Mouse (Mus musculus) liver, embryonic 14.5 days (tissue): Measurements from ENCODE around the gene Pdx1. TPM values are rescaled to one million over a fixed set of nuclear protein-coding genes. Genes with fewer than 3 reads are reported as not detected.

Experiments
- ATAC-seq: fragments of 200-750 bp; cut with Nextera tagmentation; 2 replicates; pipeline ENCODE4 v1.8.0; 2017; ENCODE audit warnings: moderate number of reproducible peaks, mild to moderate bottlenecking, moderate library complexity; ENCODE audit not compliant: insufficient read depth
- DNase-seq, 3 experiments: peaks; one replicate each; pipeline ENCODE4 v3.0.0-alpha.2; 2012 to 2013; ENCODE audit warnings: low read depth in 3 of 3, low spot score in 3 of 3
- H3K27ac ChIP-seq: fragments of 300-500 bp; sonication (generic); 2 replicates; pipeline ENCODE4 v1.5.1; 2014; ENCODE audit warnings: moderate library complexity, mild to moderate bottlenecking, control low read depth, inconsistent platforms
- H3K27me3 ChIP-seq: fragments of 300-500 bp; sonication (generic); 2 replicates; pipeline ENCODE4 v1.6.1; 2014; ENCODE audit warnings: mild to moderate bottlenecking, low read length, moderate library complexity; ENCODE audit not compliant: control insufficient read depth, insufficient read depth
- H3K36me3 ChIP-seq: fragments of 300-500 bp; sonication (generic); replicated peaks from 2 replicates; pipeline ENCODE4 v1.6.1; 2014; ENCODE audit warnings: low read depth; ENCODE audit not compliant: control insufficient read depth, insufficient read depth
- H3K4me1 ChIP-seq, 2 experiments: fragments of 200-500 bp in 1 of 2; fragments of 300-500 bp in 1 of 2; sonication (generic) in 1 of 2; replicated peaks; 2 replicates each; pipeline ENCODE4 v1.6.1; 2012 to 2014; ENCODE audit warnings: antibody characterized with exemption in 1 of 2, inconsistent platforms in 1 of 2, low read length in 1 of 2; ENCODE audit not compliant: control insufficient read depth in 2 of 2, insufficient read depth in 2 of 2
- H3K4me2 ChIP-seq: fragments of 300-500 bp; sonication (generic); 2 replicates; pipeline ENCODE4 v1.6.1; 2014; ENCODE audit warnings: low read depth, mild to moderate bottlenecking, control low read depth, moderate library complexity
- H3K4me3 ChIP-seq, 2 experiments: fragments of 200-500 bp in 1 of 2; fragments of 300-500 bp in 1 of 2; sonication (generic) in 1 of 2; 2 replicates each; pipeline ENCODE4 v1.5.1; 2012 to 2014; ENCODE audit warnings: low read depth in 2 of 2, low read length in 2 of 2, mild to moderate bottlenecking in 2 of 2, control low read depth in 1 of 2, inconsistent platforms in 1 of 2, moderate library complexity in 1 of 2; ENCODE audit not compliant: insufficient read depth in 1 of 2
- H3K9ac ChIP-seq: fragments of 300-500 bp; sonication (generic); replicated peaks from 2 replicates; pipeline ENCODE4 v1.6.1; 2014; ENCODE audit warnings: mild to moderate bottlenecking, control low read depth, moderate library complexity
- H3K9me3 ChIP-seq: fragments of 300-500 bp; sonication (generic); 2 replicates; pipeline ENCODE4 v1.6.1; 2016; ENCODE audit warnings: low read length, mixed read lengths; ENCODE audit not compliant: control insufficient read depth
- CTCF ChIP-seq: IDR thresholded peaks from 2 replicates; pipeline ENCODE4 v1.5.1; 2016; ENCODE audit warnings: antibody characterized with exemption, low read depth, control low read depth
- EP300 ChIP-seq: IDR thresholded peaks from 2 replicates; pipeline ENCODE4 v1.6.1; 2016; ENCODE audit warnings: antibody characterized with exemption, low read depth
- WGBS: fragments of 180-500 bp; shearing (Covaris S2); extraction: QIAGEN DNeasy Blood & Tissue Kit; methylation state at CpG from one replicate; pipeline ENCODE4 v1.1.7; 2014; ENCODE audit not compliant: insufficient replicate concordance; 5-methylcytosine and 5-hydroxymethylcytosine counted together
- polyA plus RNA-seq, 2 experiments: library from polyadenylated mRNA; depleted of rRNA in 1 of 2; stranded (reverse) in 1 of 2; unstranded in 1 of 2; fragments of >200 nt; fragmentation: Nextera tagmentation in 1 of 2; extraction: Ambion mirVana in 1 of 2; gene quantifications; 2 replicates each; pipeline versions ENCODE4 v1.2.1 to v1.2.3; 2012 to 2014

Pdx1 gene
- polyA plus RNA-seq, 2 experiments, result 0.03 TPM; not detected in 1

- TF ChIP-seq CTCF, result no peak
- TF ChIP-seq EP300, result no peak
- DNase-seq (no peak), ATAC-seq (no peak)
- no peak overlapping the region for H3K4me3 ChIP-seq
- no peak overlapping the region for H3K9ac ChIP-seq
- H3K9me3 ChIP-seq, result no peaks in the 10 kb centered on the region
- no peaks in the 10 kb centered on the region for H3K36me3 ChIP-seq
- 0 out of 4 replicates have a peak, but pooled peaks cover 0 to 2% of the 10 kb centered on the region in 2 experiments for H3K4me1 ChIP-seq
- no peak overlapping the region for H3K27ac ChIP-seq
- peaks cover 91% of the 10 kb centered on the region for H3K27me3 ChIP-seq
- WGBS, result 13% methylated on average over 8 of the region's 8 CpGs
- H3K4me2 ChIP-seq, result no peak overlapping the region
Observed at GRCm38 (mm10) chr5:147302141-147302540, 32.4 kb downstream of the Pdx1 start.

- Histone ChIP-seq H3K27me3 (peaks cover 98% of the 10 kb centered on the region), H3K27ac (no peak overlapping the region)
Observed at GRCm38 (mm10) chr5:147302746-147303400, 33.1 kb downstream of the Pdx1 start.

GRCm38 (mm10) chr5:147304276-147305155, 34.8 kb downstream of the Pdx1 start:
- no peak for ATAC-seq
- 1% methylated on average over 54 of the region's 54 CpGs for WGBS
- TF ChIP-seq CTCF (no peak), EP300 (no peak)

More at GRCm38 (mm10) chr5:147302746-147303400, 33.1 kb downstream of the Pdx1 start:
- Histone ChIP-seq H3K4me1 (0 out of 4 replicates have a peak, but pooled peaks cover 0 to 2% of the 10 kb centered on the region in 2 experiments), H3K36me3 (no peaks in the 10 kb centered on the region), H3K4me2 (no peak overlapping the region), H3K4me3 (no peak overlapping the region), H3K9me3 (no peaks in the 10 kb centered on the region), H3K9ac (no peak overlapping the region)
- 9% methylated on average over 13 of the region's 13 CpGs for WGBS
- ATAC-seq (no peak), DNase-seq (no peak)
- TF ChIP-seq EP300 (no peak), CTCF (no peak)

GRCm38 (mm10) chr5:147305166-147305565, 35.4 kb downstream of the Pdx1 start:
- Histone ChIP-seq H3K9ac (no peak overlapping the region), H3K4me2 (no peak overlapping the region)

More at GRCm38 (mm10) chr5:147304276-147305155, 34.8 kb downstream of the Pdx1 start:
- no peaks in the 10 kb centered on the region for H3K9me3 ChIP-seq
- no peaks in the 10 kb centered on the region for H3K36me3 ChIP-seq
- H3K4me1 ChIP-seq, result no peaks in the 10 kb centered on the region
- no peak for DNase-seq
- H3K27me3 ChIP-seq, result peaks cover 100% of the 10 kb centered on the region
- H3K4me3 ChIP-seq, result no peak overlapping the region
- no peak overlapping the region for H3K9ac ChIP-seq
- H3K4me2 ChIP-seq, result no peak overlapping the region
- H3K27ac ChIP-seq, result no peak overlapping the region

More at GRCm38 (mm10) chr5:147305166-147305565, 35.4 kb downstream of the Pdx1 start:
- Histone ChIP-seq H3K36me3 (no peaks in the 10 kb centered on the region), H3K4me1 (no peaks in the 10 kb centered on the region), H3K4me3 (no peak overlapping the region), H3K9me3 (no peaks in the 10 kb centered on the region), H3K27me3 (peaks cover 98% of the 10 kb centered on the region), H3K27ac (no peak overlapping the region)
- 4% methylated on average over 16 of the region's 16 CpGs for WGBS
- TF ChIP-seq CTCF (no peak), EP300 (no peak)
- ATAC-seq (no peak), DNase-seq (no peak)
